Mouse (Mus musculus) forebrain, embryonic 16.5 days (tissue): ENCODE results near the gene Zfp2. TPM values are rescaled to one million over a fixed set of nuclear protein-coding genes. Genes with fewer than 3 reads are reported as not detected.

Experiments used
- ATAC-seq: fragments of 200-750 bp; cut with Nextera tagmentation; 2 replicates; pipeline ENCODE4 v1.8.0; 2017; ENCODE audit warnings: mild to moderate bottlenecking, moderate library complexity
- H3K27ac ChIP-seq: fragments of 300-500 bp; sonication (generic); 2 replicates; pipeline ENCODE4 v1.5.1; 2014; ENCODE audit warnings: low read length, control low read depth
- H3K27me3 ChIP-seq: fragments of 300-500 bp; sonication (generic); replicated peaks from 2 replicates; pipeline ENCODE4 v1.6.1; 2014; ENCODE audit warnings: low read length; ENCODE audit not compliant: control insufficient read depth, insufficient read depth
- H3K36me3 ChIP-seq: fragments of 300-500 bp; sonication (generic); 2 replicates; pipeline ENCODE4 v1.6.1; 2014; ENCODE audit not compliant: control insufficient read depth, insufficient read depth
- H3K4me1 ChIP-seq: fragments of 300-500 bp; sonication (generic); replicated peaks from 2 replicates; pipeline ENCODE4 v1.6.1; 2014; ENCODE audit warnings: low read length; ENCODE audit not compliant: control insufficient read depth, insufficient read depth
- H3K4me2 ChIP-seq: fragments of 300-500 bp; sonication (generic); 2 replicates; pipeline ENCODE4 v1.6.1; 2014; ENCODE audit warnings: mild to moderate bottlenecking, low read length, control low read depth
- H3K4me3 ChIP-seq: fragments of 300-500 bp; sonication (generic); replicated peaks from 2 replicates; pipeline ENCODE4 v1.5.1; 2014; ENCODE audit warnings: mild to moderate bottlenecking, low read length, control low read depth
- H3K9ac ChIP-seq: fragments of 300-500 bp; sonication (generic); replicated peaks from 2 replicates; pipeline ENCODE4 v1.6.1; 2014; ENCODE audit warnings: low read depth, low read length, control low read depth
- H3K9me3 ChIP-seq: fragments of 300-500 bp; sonication (generic); 2 replicates; pipeline ENCODE4 v1.6.1; 2016; ENCODE audit warnings: low read length; ENCODE audit not compliant: control insufficient read depth
- WGBS: fragments of 180-500 bp; shearing (Covaris S2); extraction: QIAGEN DNeasy Blood & Tissue Kit; methylation state at CpG from one replicate; pipeline ENCODE4 v1.1.7; 2014; 5-methylcytosine and 5-hydroxymethylcytosine counted together
- polyA plus RNA-seq: library from polyadenylated mRNA; unstranded; fragments of >200 nt; fragmentation: Nextera tagmentation; extraction: Ambion mirVana; gene quantifications from 2 replicates; pipeline ENCODE4 v1.2.1, GENCODE M21; 2015

The Zfp2 gene
- 54.2 and 54.9 TPM in 2 replicates for polyA plus RNA-seq

GRCm38 (mm10) chr11:50915671-50916320 is at the start of gene Zfp2:
Gene Zfp2 (minus strand): TSS chr11:50916165.
- no peaks in the 10 kb centered on the region for H3K27me3 ChIP-seq
- peaks cover 26% of the 10 kb centered on the region for H3K36me3 ChIP-seq
- peaks cover 3% of the 10 kb centered on the region; the same call in 1 of the 2 replicates for H3K4me1 ChIP-seq
- H3K9me3 ChIP-seq: peaks cover 26% of the 10 kb centered on the region
- WGBS: under 1% methylated on average over 47 of the region's 47 CpGs
- peak within 1 kb of the TSS; percentile 93 for H3K4me3 ChIP-seq
- peak within 1 kb of the TSS; percentile 46 for H3K4me2 ChIP-seq
- H3K9ac ChIP-seq: peak within 1 kb of the TSS; percentile 97
- peak; percentile 99 for ATAC-seq
- H3K27ac ChIP-seq: peak within 1 kb of the TSS; percentile 90

GRCm38 (mm10) chr11:50964886-50965285 is 48.9 kb upstream of the Zfp2 start:
- Histone ChIP-seq H3K9ac (no peak overlapping the region), H3K4me1 (no peaks in the 10 kb centered on the region), H3K4me3 (no peak overlapping the region), H3K27me3 (no peaks in the 10 kb centered on the region), H3K36me3 (no peaks in the 10 kb centered on the region), H3K4me2 (no peak overlapping the region), H3K27ac (no peak overlapping the region), H3K9me3 (no peaks in the 10 kb centered on the region)
- no peak for ATAC-seq
- 84% methylated on average over 2 of the region's 2 CpGs for WGBS

DNA sequence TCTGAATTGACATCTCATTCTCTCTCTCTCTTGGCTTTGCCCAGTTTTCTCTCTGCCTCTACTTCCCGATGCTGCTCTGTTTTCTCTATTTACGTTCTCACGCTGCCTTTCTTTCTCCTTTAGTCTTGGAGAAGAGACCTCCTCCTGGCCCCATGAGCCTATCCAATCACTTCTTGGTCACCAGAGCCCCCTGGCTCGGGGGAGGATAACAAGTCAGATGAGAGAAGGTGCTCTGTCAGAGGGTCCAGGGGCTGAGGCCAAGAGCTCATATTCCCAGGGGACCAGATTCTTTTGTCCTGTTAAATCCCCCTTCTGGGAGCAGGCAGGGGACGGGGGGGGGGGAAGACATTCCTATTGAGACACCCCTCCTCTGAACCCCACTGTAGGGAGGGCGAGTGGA is 37.7 kb upstream of the Zfp2 start, which contains the start of gene Prop1:
Gene Prop1, minus strand, starts transcription at position 101 of the 400 bp plus-strand sequence.
- Histone ChIP-seq H3K9ac (no peak within 1 kb of the TSS), H3K9me3 (no peaks in the 10 kb centered on the region), H3K36me3 (no peaks in the 10 kb centered on the region), H3K27me3 (no peaks in the 10 kb centered on the region), H3K4me3 (no peak within 1 kb of the TSS), H3K27ac (no peak within 1 kb of the TSS), H3K4me1 (no peaks in the 10 kb centered on the region), H3K4me2 (no peak within 1 kb of the TSS)
- 57% methylated on average over 6 of the region's 6 CpGs for WGBS
- ATAC-seq: no peak

DNA sequence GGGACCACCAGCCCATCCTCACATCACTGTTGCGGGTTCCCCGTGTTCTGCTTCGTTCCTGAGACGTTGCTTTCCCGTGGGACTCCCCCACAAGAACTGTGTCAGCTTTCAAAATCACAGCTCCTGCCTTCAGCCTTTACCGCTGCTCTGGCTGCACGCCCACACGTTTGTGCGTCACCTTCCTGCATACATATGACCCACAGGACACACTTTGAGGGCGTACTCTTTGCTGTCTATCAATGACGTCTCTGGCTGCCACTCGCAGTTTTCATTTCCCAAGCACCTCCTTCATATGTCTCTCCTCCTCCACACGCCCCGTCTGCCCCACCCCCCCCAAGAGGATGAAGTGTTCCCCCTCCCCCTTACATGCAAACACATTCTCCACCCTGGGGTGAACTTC is 36.3 kb upstream of the Zfp2 start:
- Histone ChIP-seq H3K4me1 (no peaks in the 10 kb centered on the region), H3K27ac (no peak overlapping the region), H3K9me3 (no peaks in the 10 kb centered on the region), H3K36me3 (no peaks in the 10 kb centered on the region), H3K27me3 (no peaks in the 10 kb centered on the region), H3K4me3 (no peak overlapping the region), H3K4me2 (no peak overlapping the region), H3K9ac (no peak overlapping the region)
- 77% methylated on average over 14 of the region's 14 CpGs for WGBS
- ATAC-seq: no peak

GRCm38 (mm10) chr11:50943506-50943905 is 27.5 kb upstream of the Zfp2 start, which contains the start of gene 4933414I15Rik:
Gene 4933414I15Rik (minus strand): TSS chr11:50943765.
- H3K4me2 ChIP-seq: no peak within 1 kb of the TSS
- WGBS: 82% methylated on average over 14 of the region's 14 CpGs
- H3K4me1 ChIP-seq: no peaks in the 10 kb centered on the region
- no peak within 1 kb of the TSS for H3K9ac ChIP-seq
- no peaks in the 10 kb centered on the region for H3K9me3 ChIP-seq
- no peaks in the 10 kb centered on the region for H3K36me3 ChIP-seq
- no peak within 1 kb of the TSS for H3K4me3 ChIP-seq
- ATAC-seq: no peak
- H3K27me3 ChIP-seq: no peaks in the 10 kb centered on the region; the same call in 1 of the 2 replicates
- no peak within 1 kb of the TSS for H3K27ac ChIP-seq

DNA sequence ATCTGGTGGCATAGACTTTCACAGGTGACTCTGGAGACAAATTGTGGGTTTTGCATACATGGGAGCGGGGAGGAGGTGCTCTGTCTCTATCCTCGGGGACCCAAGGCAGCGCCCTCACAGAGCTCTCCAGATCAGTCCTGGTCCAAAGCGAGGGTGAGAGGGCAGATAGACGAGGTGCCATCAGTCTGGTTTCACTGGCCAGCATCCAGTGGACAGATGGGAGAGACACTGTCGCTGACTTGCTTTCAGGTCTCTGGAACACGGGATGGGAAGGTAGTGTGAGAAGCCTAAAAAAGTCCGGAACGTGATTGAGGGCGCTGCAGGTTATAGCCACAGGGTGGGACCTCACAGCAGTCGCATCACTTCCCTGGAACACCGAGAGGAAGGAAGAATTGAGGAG is 26.4 kb upstream of the Zfp2 start:
- H3K4me3 ChIP-seq: no peak overlapping the region
- ATAC-seq: no peak
- H3K9ac ChIP-seq: no peak overlapping the region
- H3K36me3 ChIP-seq: no peaks in the 10 kb centered on the region
- no peaks in the 10 kb centered on the region for H3K9me3 ChIP-seq
- no peak overlapping the region for H3K4me2 ChIP-seq
- no peak overlapping the region for H3K27ac ChIP-seq
- no peaks in the 10 kb centered on the region; the same call in 1 of the 2 replicates for H3K27me3 ChIP-seq
- H3K4me1 ChIP-seq: no peaks in the 10 kb centered on the region
- WGBS: 78% methylated on average over 12 of the region's 12 CpGs

- H3K9me3 ChIP-seq: no peaks in the 10 kb centered on the region
- no peak overlapping the region for H3K27ac ChIP-seq
- no peaks in the 10 kb centered on the region; the same call in 1 of the 2 replicates for H3K27me3 ChIP-seq
- H3K4me1 ChIP-seq: no peaks in the 10 kb centered on the region
- 34% methylated on average over 14 of the region's 14 CpGs for WGBS
- H3K36me3 ChIP-seq: no peaks in the 10 kb centered on the region
- H3K4me3 ChIP-seq: no peak overlapping the region
- no peak overlapping the region for H3K4me2 ChIP-seq
- peak; percentile 58; the same call in 1 of the 2 replicates for ATAC-seq
- no peak overlapping the region for H3K9ac ChIP-seq
These were observed 23.8 kb upstream of the Zfp2 start for GRCm38 (mm10) chr11:50939621-50940366.

- ATAC-seq: no peak
- no peaks in the 10 kb centered on the region; the same call in 1 of the 2 replicates for H3K27me3 ChIP-seq
- 80% methylated on average over 8 of the region's 8 CpGs for WGBS
These were observed 22.5 kb upstream of the Zfp2 start for GRCm38 (mm10) chr11:50938435-50938834.

GRCm38 (mm10) chr11:50932040-50932439 is 16.1 kb upstream of the Zfp2 start:
- 85% methylated on average over 1 of the region's 1 CpGs for WGBS
- ATAC-seq: peak; percentile 32

More at GRCm38 (mm10) chr11:50938435-50938834, 22.5 kb upstream of the Zfp2 start:
- no peaks in the 10 kb centered on the region for H3K36me3 ChIP-seq
- H3K4me1 ChIP-seq: no peaks in the 10 kb centered on the region
- no peak overlapping the region for H3K4me3 ChIP-seq
- no peak overlapping the region for H3K27ac ChIP-seq
- no peaks in the 10 kb centered on the region for H3K9me3 ChIP-seq
- no peak overlapping the region for H3K4me2 ChIP-seq
- H3K9ac ChIP-seq: no peak overlapping the region

More at GRCm38 (mm10) chr11:50932040-50932439, 16.1 kb upstream of the Zfp2 start:
- H3K27me3 ChIP-seq: no peaks in the 10 kb centered on the region
- H3K9ac ChIP-seq: no peak overlapping the region
- no peaks in the 10 kb centered on the region for H3K9me3 ChIP-seq
- H3K4me2 ChIP-seq: peak overlapping the region; percentile 92
- H3K4me1 ChIP-seq: peaks cover 8% of the 10 kb centered on the region
- H3K27ac ChIP-seq: no peak overlapping the region
- H3K36me3 ChIP-seq: no peaks in the 10 kb centered on the region
- H3K4me3 ChIP-seq: no peak overlapping the region
